ENCODE assay signal across 7 mouse cellular contexts in the genomic region with DNA sequence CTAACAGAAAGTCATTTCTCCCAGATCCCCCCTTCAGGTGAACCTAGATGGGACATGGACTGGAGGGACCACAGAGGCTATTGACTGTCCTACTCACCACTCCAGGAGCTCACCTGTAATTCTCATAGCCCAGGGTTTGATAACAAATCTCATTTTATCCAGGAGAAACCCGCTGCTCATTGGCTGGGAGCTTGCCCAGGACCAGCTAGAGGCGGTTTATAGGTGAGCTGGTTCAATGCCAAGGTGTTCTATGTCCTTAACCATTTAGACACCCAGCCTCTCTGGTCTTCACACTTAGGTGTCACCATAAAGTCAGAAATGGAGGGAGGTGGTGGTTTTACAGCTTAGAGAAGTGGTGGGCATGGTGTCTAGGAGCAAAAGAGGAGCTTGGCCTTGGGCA. TPM values are rescaled to one million over a fixed set of nuclear protein-coding genes. Genes with fewer than 3 reads are reported as not detected.
DNase-seq lines count a peak whose midpoint lies in the region; ATAC-seq and TF ChIP-seq lines count a peak whose summit lies in the region.

No protein-coding gene starts in this region.

- H3K4me3 ChIP-seq in liver, embryonic 11.5 days (ENCODE audit: low read depth, low read length): peak overlapping the region; percentile 90
- peak overlapping the region; percentile 81 for H3K4me3 ChIP-seq in forebrain, embryonic 12.5 days (replicated peaks)
- H3K4me3 ChIP-seq in olfactory bulb, adult 2 months (ENCODE audit: insufficient read depth, low read depth, low read length): peak overlapping the region; percentile 80; the same call in 1 of the 2 replicates

- no peak for DNase-seq in liver, embryonic 11.5 days (ENCODE audit: low spot score)
- DNase-seq in liver: no peak
- peak; percentile 38 for DNase-seq in kidney, postnatal 14 days
- DNase-seq in right cerebral cortex, postnatal 36 days (ENCODE audit: low spot score in 2 of 2): no peak
- DNase-seq in adrenal gland, adult 2 months: no peak

- no peak for TF ChIP-seq CTCF in olfactory bulb, adult 2 months (IDR thresholded peaks at IDR 0.05; ENCODE audit: insufficient read depth, low read depth, low read length)

- no peaks in the 10 kb centered on the region for H3K9me3 ChIP-seq in liver, embryonic 11.5 days (ENCODE audit: control insufficient read depth, low read length)
- H3K9me3 ChIP-seq in forebrain, embryonic 12.5 days: no peaks in the 10 kb centered on the region

- no peak for ATAC-seq in liver, embryonic 11.5 days (replicated peaks; ENCODE audit: low FRiP score)
- ATAC-seq in forebrain, embryonic 12.5 days (ENCODE audit: low FRiP score): no peak

- WGBS in liver, embryonic 11.5 days: 79% methylated on average over 2 of the region's 2 CpGs
- WGBS in forebrain, embryonic 12.5 days: 61% methylated on average over 2 of the region's 2 CpGs
- WGBS in olfactory bulb, adult 2 months: 84% methylated on average over 2 of the region's 2 CpGs

- TF ChIP-seq POLR2A in olfactory bulb, adult 2 months (IDR thresholded peaks at IDR 0.05; ENCODE audit: insufficient read depth, low read depth, low read length): no peak

- H3K27me3 ChIP-seq in liver, embryonic 11.5 days (replicated peaks; ENCODE audit: control insufficient read depth, insufficient read depth, low read length): no peaks in the 10 kb centered on the region
- peaks cover 3% of the 10 kb centered on the region; the same call in 1 of the 2 replicates for H3K27me3 ChIP-seq in forebrain, embryonic 12.5 days

- peak overlapping the region; percentile 99; the same call in 1 of the 2 replicates for H3K27ac ChIP-seq in liver, embryonic 11.5 days (ENCODE audit: low read depth, low read length)
- H3K27ac ChIP-seq in forebrain, embryonic 12.5 days: no peak overlapping the region
- H3K27ac ChIP-seq in olfactory bulb, adult 2 months (ENCODE audit: insufficient read depth, low read depth, low read length): no peak overlapping the region

- H3K9ac ChIP-seq in liver, embryonic 11.5 days (ENCODE audit: low read depth, low read length): peak overlapping the region; percentile 67
- H3K9ac ChIP-seq in forebrain, embryonic 12.5 days: no peak overlapping the region

- H3K36me3 ChIP-seq in liver, embryonic 11.5 days (ENCODE audit: control insufficient read depth, insufficient read depth, low read length): peaks cover 6% of the 10 kb centered on the region; the same call in 1 of the 2 replicates
- no peaks in the 10 kb centered on the region for H3K36me3 ChIP-seq in forebrain, embryonic 12.5 days (replicated peaks)

- peaks cover 59% of the 10 kb centered on the region for H3K4me1 ChIP-seq in liver, embryonic 11.5 days (replicated peaks; ENCODE audit: control insufficient read depth, insufficient read depth, low read length)
- peaks cover 60% of the 10 kb centered on the region for H3K4me1 ChIP-seq in forebrain, embryonic 12.5 days
- peaks cover 14% of the 10 kb centered on the region for H3K4me1 ChIP-seq in olfactory bulb, adult 2 months (ENCODE audit: control insufficient read depth, insufficient read depth, low read length)

- peak overlapping the region; percentile 93 for H3K4me2 ChIP-seq in liver, embryonic 11.5 days
- peak overlapping the region; percentile 71 for H3K4me2 ChIP-seq in forebrain, embryonic 12.5 days

RNA-seq across cellular contexts. Expression of a gene that starts 0.6 kb away (rescaled TPM):
- polyA plus RNA-seq in liver, embryonic 11.5 days (2014; fragmentation: Nextera tagmentation; extraction: Ambion mirVana): 150 and 153 TPM in 2 replicates
- 110 and 113 TPM in 2 replicates for polyA plus RNA-seq in forebrain, embryonic 12.5 days (2016; fragmentation: Nextera tagmentation; extraction: Ambion mirVana)
- not detected in 2 replicates for polyA plus RNA-seq in olfactory bulb, adult 2 months (2012; ENCODE audit: insufficient read depth, insufficient read length, low replicate concordance, missing spikeins)
- 10 to 100 TPM; 21.9 to 22.0 TPM for total RNA-seq in adrenal gland, adult 2 months (2021)
- polyA plus RNA-seq in adrenal gland, adult 2 months (2012; rRNA removed): 35.8 and 39.4 TPM in 2 replicates
